Mouse (Mus musculus): Measurements from ENCODE around the gene Idh3g. TPM values are rescaled to one million over a fixed set of nuclear protein-coding genes. Genes with fewer than 3 reads are reported as not detected.

The Idh3g gene
- polyA plus RNA-seq (2012; rRNA removed) = 749 and 831 TPM in 2 replicates

DNA sequence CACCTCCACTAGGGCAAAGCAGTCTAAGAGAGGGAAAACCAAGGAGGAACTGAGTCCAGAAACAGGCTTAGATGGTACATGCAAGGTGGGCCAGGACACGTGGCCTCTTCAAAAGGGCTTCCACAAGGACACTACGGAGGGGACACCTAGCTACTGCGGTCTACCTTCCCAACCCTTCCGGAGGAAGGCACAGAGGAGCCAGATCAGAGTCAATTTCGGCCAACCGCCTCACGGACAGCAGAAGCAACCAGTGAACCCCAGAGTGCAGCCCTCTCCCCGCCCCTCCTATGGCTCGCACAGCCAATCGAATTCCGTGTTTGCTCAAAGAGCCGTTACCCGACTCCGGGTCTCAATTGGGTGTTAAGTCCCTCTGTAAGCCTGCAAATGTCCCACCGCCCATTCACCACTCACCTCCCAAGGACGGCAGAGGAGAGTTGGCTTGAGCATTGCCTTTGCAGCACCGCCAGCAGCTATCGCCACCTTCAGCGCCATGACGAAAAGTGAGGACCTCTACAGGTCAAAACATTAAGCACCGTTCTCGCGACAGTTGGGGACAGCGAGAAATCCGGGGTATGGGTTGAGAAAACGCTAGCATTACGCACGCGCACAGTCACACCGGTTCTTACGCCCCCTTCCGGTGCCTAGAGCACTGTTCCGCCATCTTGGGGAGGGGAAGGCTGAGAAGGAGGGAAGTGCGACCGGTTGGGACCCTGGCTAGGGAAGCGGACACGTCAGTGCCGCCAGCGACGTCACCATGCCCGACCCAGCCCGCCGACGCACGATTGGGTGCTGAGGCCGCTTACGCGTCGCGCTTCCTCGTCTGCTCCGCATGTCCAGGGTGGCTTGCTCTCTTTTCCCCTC lies at the start of gene Idh3g, which contains the start of gene Ssr4:
Idh3g (minus strand) TSS at position 534 of the 861 bp plus-strand sequence.
Ssr4 (plus strand) TSS at position 665 of the 861 bp plus-strand sequence.
- Histone ChIP-seq H3K36me3 (ENCODE audit: control insufficient read depth, insufficient read depth, low read length) (no peaks in the 10 kb centered on the region; the same call in 1 of the 2 replicates), H3K27me3 (replicated peaks; ENCODE audit: control insufficient read depth, insufficient read depth, low read length) (no peaks in the 10 kb centered on the region), H3K4me1 (ENCODE audit: control insufficient read depth, insufficient read depth, low read length) (peaks cover 8% of the 10 kb centered on the region; the same call in 1 of the 2 replicates), H3K27ac (ENCODE audit: insufficient read depth, low read depth, low read length) (peak within 1 kb of the TSS; percentile 84), H3K4me3 (ENCODE audit: insufficient read depth, low read depth, low read length) (peak within 1 kb of the TSS; percentile 62)
- TF ChIP-seq CTCF (conservative IDR thresholded peaks at IDR 0.05; ENCODE audit: insufficient read depth, insufficient read length, low read depth, low read length) (no peak), POLR2A (IDR thresholded peaks at IDR 0.05; ENCODE audit: low read depth, low read length) (no peak)
- under 1% methylated on average over 34 of the region's 52 CpGs for WGBS
- peak; percentile 97 for DNase-seq

DNA sequence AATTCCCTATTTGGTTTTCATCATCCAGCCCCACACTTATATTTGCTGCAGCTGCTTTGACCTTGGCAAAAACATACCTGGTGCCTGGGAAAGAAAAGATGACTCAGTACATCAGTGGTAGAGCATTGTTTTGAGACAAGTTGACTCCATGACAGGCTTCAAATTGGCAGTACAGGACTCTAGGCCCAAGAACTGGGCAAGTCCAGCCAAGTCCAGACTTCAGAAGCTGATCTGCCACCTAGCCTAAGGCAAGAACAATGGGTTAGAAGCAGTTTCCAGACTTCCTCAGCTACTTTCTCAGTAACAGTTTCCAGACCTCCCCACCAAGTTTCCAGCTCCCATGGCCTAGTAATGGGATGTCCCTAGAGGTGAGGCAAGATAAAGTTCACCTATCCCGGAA lies 49.0 kb upstream of the Idh3g start:
- no peaks in the 10 kb centered on the region for H3K4me1 ChIP-seq (ENCODE audit: control insufficient read depth, insufficient read depth, low read length)
- TF ChIP-seq POLR2A (IDR thresholded peaks at IDR 0.05; ENCODE audit: low read depth, low read length) (no peak), CTCF (conservative IDR thresholded peaks at IDR 0.05; ENCODE audit: insufficient read depth, insufficient read length, low read depth, low read length) (no peak)
- H3K36me3 ChIP-seq (ENCODE audit: control insufficient read depth, insufficient read depth, low read length) = no peaks in the 10 kb centered on the region
- 88% methylated on average over 1 of the region's 1 CpGs for WGBS
- H3K4me3 ChIP-seq (ENCODE audit: insufficient read depth, low read depth, low read length) = no peak overlapping the region
- DNase-seq = no peak
- H3K27ac ChIP-seq (ENCODE audit: insufficient read depth, low read depth, low read length) = no peak overlapping the region
- H3K27me3 ChIP-seq (replicated peaks; ENCODE audit: control insufficient read depth, insufficient read depth, low read length) = no peaks in the 10 kb centered on the region

DNA sequence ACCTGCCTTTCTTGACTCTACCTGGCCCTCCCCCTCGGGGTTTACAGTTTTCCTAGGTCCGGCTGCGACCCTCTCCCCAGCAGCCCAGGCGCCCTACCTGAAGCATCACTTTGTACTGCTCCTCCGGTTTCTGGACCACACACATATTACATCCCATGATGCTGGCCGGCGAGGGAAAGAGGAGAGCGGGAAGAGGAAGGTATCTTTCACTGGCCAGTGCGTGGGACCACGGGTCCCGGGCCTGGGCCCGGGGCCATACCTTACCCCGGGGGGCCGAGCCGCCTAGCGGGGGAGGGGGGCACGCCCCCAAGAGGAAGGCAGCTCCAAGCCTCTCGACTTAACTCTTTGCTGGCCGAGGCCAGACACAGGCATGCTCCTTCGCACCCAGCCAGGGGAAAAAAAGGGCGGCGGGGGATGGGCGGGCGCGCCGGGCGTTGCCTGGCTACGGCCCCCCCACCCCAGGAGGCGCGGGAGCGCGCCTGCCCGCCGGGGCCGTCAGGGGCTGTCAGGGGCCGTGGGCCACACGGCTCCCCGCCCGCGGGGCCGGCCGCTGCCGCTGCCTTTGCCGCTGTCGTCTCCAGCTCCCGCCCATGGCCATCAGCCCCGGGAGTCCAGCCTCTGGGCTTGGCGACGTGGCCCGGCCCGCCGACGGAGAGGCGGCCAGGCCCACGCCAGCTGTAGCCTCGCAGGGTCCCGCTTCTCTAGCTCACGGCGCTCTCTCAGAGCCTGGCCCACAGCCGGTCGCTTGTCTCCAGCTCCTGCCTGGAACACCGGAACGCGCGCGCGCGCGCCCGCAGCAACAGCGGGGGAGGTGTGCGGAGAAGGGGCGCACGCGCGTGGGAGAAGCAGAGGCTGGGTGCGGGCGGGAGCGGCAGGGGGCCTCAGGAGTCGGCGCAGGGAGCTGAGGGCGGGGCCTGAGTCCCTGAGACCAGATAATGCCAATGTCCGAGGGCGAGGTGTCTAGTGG lies 37.8 kb upstream of the Idh3g start, which contains the start of gene Pdzd4:
Pdzd4 (minus strand) TSS at position 785 of the 967 bp plus-strand sequence.
- DNase-seq = peak; percentile 42
- 1% methylated on average over 36 of the region's 84 CpGs for WGBS
- no peaks in the 10 kb centered on the region for H3K36me3 ChIP-seq (ENCODE audit: control insufficient read depth, insufficient read depth, low read length)
- H3K4me1 ChIP-seq (ENCODE audit: control insufficient read depth, insufficient read depth, low read length) = no peaks in the 10 kb centered on the region
- TF ChIP-seq CTCF (conservative IDR thresholded peaks at IDR 0.05; ENCODE audit: insufficient read depth, insufficient read length, low read depth, low read length) (no peak), POLR2A (IDR thresholded peaks at IDR 0.05; ENCODE audit: low read depth, low read length) (no peak)
- H3K4me3 ChIP-seq (ENCODE audit: insufficient read depth, low read depth, low read length) = peak within 1 kb of the TSS; percentile 72
- no peaks in the 10 kb centered on the region for H3K27me3 ChIP-seq (replicated peaks; ENCODE audit: control insufficient read depth, insufficient read depth, low read length)
- no peak within 1 kb of the TSS for H3K27ac ChIP-seq (ENCODE audit: insufficient read depth, low read depth, low read length)

DNA sequence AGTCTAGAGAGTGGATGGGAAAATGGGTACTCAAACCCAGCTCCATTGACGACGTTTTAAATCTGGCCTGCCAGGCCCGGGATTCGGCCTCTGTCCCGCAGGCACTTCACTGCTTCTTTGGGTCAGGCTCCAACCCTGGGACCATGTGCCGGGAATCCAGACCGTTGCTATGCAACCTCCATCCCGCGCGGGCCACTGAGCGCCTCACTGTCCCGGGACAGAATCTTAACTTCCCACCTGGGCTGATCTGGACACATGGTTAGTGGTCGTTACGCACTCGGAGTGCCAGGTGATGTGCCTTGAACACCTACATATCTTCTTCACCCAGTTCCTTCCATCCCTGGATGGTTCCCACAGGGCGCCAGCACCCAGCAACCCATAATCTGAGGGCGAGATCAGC lies 37.0 kb upstream of the Idh3g start:
- no peaks in the 10 kb centered on the region for H3K36me3 ChIP-seq (ENCODE audit: control insufficient read depth, insufficient read depth, low read length)
- H3K4me1 ChIP-seq (ENCODE audit: control insufficient read depth, insufficient read depth, low read length) = no peaks in the 10 kb centered on the region
- H3K27me3 ChIP-seq (replicated peaks; ENCODE audit: control insufficient read depth, insufficient read depth, low read length) = no peaks in the 10 kb centered on the region
- TF ChIP-seq POLR2A (IDR thresholded peaks at IDR 0.05; ENCODE audit: low read depth, low read length) = no peak
- no peak for TF ChIP-seq CTCF (conservative IDR thresholded peaks at IDR 0.05; ENCODE audit: insufficient read depth, insufficient read length, low read depth, low read length)
- no peak for DNase-seq
- peak overlapping the region; percentile 72; the same call in 1 of the 2 replicates for H3K4me3 ChIP-seq (ENCODE audit: insufficient read depth, low read depth, low read length)
- H3K27ac ChIP-seq (ENCODE audit: insufficient read depth, low read depth, low read length) = no peak overlapping the region
- WGBS = 9% methylated on average over 17 of the region's 17 CpGs

DNA sequence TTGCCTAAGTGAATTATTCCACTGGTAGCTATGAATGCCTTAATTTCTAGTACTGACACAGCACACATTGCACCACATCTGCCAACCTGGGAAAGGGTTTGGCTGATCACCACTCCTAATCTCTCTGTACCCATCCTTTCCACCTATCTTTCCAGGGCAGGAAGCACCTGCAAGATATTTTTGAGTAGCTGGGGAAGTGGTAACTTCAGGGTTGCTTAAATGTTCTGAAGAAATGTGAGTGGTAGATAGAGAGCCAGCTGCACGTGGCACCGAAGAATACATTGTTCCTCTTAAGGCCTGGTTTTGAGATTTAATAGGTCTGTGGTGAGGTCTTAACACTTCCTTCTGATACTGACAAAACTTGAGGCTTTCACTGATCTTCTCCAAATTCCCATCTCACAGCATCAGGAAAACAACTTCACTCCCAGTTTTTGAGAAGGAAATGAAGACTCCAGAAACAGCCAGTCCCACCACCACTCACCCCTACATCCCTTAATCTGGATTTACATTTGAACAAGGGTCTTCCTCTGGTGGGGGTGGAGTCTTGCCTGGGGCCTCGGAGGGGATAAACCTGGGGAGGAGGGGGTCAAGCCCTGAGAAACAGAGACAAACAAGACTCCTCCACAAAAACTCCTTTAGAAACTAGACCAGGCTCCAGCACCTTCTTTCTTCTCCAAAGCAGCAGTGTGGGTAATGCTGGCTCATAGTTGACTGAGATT lies 30.1 kb upstream of the Idh3g start:
- H3K27ac ChIP-seq (ENCODE audit: insufficient read depth, low read depth, low read length) = no peak overlapping the region

DNA sequence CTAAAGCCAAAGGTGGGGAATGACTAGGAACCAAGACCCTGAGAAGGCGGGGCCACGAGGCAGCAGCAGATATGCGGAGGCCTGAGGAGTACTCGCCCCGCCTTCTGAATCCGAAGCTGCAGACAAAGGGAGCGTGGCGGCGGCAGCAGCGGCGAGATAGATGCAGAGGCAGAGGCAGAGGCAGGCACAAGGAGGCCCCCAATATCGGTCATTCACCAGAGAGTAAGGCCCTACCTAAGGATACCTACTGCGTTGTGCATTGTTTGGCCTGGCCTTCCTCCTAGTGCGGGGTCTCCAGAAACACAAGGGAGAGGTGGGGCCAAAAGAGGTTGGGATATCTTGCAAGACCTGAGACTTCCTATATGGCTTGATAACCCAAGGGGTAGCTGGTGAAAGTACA lies 28.4 kb upstream of the Idh3g start:
- Histone ChIP-seq H3K36me3 (ENCODE audit: control insufficient read depth, insufficient read depth, low read length) (no peaks in the 10 kb centered on the region), H3K4me3 (ENCODE audit: insufficient read depth, low read depth, low read length) (no peak overlapping the region), H3K27me3 (replicated peaks; ENCODE audit: control insufficient read depth, insufficient read depth, low read length) (no peaks in the 10 kb centered on the region), H3K4me1 (ENCODE audit: control insufficient read depth, insufficient read depth, low read length) (no peaks in the 10 kb centered on the region), H3K27ac (ENCODE audit: insufficient read depth, low read depth, low read length) (no peak overlapping the region)
- no peak for DNase-seq
- 21% methylated on average over 14 of the region's 14 CpGs for WGBS
- TF ChIP-seq CTCF (conservative IDR thresholded peaks at IDR 0.05; ENCODE audit: insufficient read depth, insufficient read length, low read depth, low read length) = no peak
- TF ChIP-seq POLR2A (IDR thresholded peaks at IDR 0.05; ENCODE audit: low read depth, low read length) = no peak

More for the DNA sequence above, 30.1 kb upstream of the Idh3g start:
- no peaks in the 10 kb centered on the region for H3K4me1 ChIP-seq (ENCODE audit: control insufficient read depth, insufficient read depth, low read length)
- no peaks in the 10 kb centered on the region for H3K27me3 ChIP-seq (replicated peaks; ENCODE audit: control insufficient read depth, insufficient read depth, low read length)
- TF ChIP-seq POLR2A (IDR thresholded peaks at IDR 0.05; ENCODE audit: low read depth, low read length) (no peak), CTCF (conservative IDR thresholded peaks at IDR 0.05; ENCODE audit: insufficient read depth, insufficient read length, low read depth, low read length) (no peak)
- no peak for DNase-seq
- H3K4me3 ChIP-seq (ENCODE audit: insufficient read depth, low read depth, low read length) = no peak overlapping the region
- H3K36me3 ChIP-seq (ENCODE audit: control insufficient read depth, insufficient read depth, low read length) = no peaks in the 10 kb centered on the region
- 49% methylated on average over 3 of the region's 3 CpGs for whole genome bisulfite sequencing

Measured in kidney, adult 2 months (tissue).